Mouse (Mus musculus): ENCODE results near the gene Hpca.

DNA sequence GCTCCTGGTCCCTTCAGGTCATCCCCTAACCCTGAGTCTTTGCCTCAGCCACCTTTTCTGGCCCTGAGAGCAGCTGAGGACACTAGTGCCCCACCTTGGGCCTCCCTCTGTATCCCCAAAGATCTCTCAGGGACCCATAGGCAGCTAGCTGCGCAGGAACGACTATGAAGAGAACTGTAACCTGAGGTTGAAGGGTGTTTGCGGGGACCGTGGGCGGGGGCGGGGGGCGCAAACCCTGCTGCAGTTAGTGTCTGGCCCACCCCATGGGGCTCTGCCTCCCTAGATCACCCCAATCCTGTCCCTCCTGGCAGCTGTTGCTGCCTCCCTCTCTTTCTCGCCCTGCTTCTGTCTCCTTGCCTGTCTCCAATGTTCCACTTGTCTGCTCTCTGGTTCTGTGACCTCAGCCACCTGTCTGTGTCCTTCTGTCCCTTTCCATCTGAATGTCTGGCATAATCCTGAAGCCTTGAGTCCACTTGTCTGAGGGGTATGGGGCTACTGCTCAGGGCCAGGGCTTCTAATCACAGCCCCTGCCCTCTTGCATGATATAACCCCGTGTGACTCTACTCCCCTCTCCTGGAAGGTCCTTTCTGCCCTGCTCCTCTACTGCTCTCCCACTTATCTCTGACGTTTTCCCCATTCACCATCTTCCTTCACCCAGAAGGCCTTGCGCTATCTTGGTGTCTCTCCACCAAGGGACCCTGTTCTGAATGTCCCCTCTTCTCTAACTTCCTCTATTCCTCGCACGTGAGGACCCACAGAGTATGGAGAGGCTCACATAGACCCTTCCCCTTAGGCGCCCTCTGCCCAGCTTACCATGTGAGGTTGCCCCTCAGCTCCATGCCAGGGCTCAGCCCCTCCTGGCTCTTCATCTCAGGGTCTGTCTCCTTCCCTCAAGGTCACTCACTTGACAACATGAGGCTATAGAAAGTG, 15.8 kb upstream of the Hpca start:
- TF ChIP-seq GATA1 (IDR thresholded peaks at IDR 0.05; ENCODE audit: borderline replicate concordance, low read length): no peak
- no peak for TF ChIP-seq FLI1 (IDR thresholded peaks at IDR 0.05; ENCODE audit: low read length)

Measured in megakaryocyte, embryonic 14.5 days (primary cell).